Mouse (Mus musculus) intestine, embryonic 15.5 days (tissue): Measurements from ENCODE around the gene Otx2. TPM values are rescaled to one million over a fixed set of nuclear protein-coding genes. Genes with fewer than 3 reads are reported as not detected.

Source experiments
- ATAC-seq: fragments of 200-750 bp; cut with Nextera tagmentation; 2 replicates; pipeline ENCODE4 v1.8.0; 2017; ENCODE audit warnings: moderate TSS enrichment, moderate library complexity
- H3K27ac ChIP-seq: fragments of 300-500 bp; sonication (generic); 2 replicates; pipeline ENCODE4 v1.5.1; 2015; ENCODE audit warnings: mild to moderate bottlenecking, inconsistent platforms
- H3K27me3 ChIP-seq: fragments of 300-500 bp; sonication (generic); replicated peaks from 2 replicates; pipeline ENCODE4 v1.6.1; 2015; ENCODE audit warnings: inconsistent platforms
- H3K36me3 ChIP-seq: fragments of 300-500 bp; sonication (generic); 2 replicates; pipeline ENCODE4 v1.6.1; 2015; ENCODE audit warnings: inconsistent platforms
- H3K4me1 ChIP-seq: fragments of 300-500 bp; sonication (generic); replicated peaks from 2 replicates; pipeline ENCODE4 v1.6.1; 2015; ENCODE audit warnings: inconsistent platforms
- H3K4me2 ChIP-seq: fragments of 300-500 bp; sonication (generic); replicated peaks from 2 replicates; pipeline ENCODE4 v1.6.1; 2015; ENCODE audit warnings: mild to moderate bottlenecking, inconsistent platforms
- H3K4me3 ChIP-seq: fragments of 300-500 bp; sonication (generic); replicated peaks from 2 replicates; pipeline ENCODE4 v1.5.1; 2015; ENCODE audit warnings: inconsistent platforms
- H3K9ac ChIP-seq: fragments of 300-500 bp; sonication (generic); 2 replicates; pipeline ENCODE4 v1.6.1; 2015; ENCODE audit warnings: inconsistent platforms
- H3K9me3 ChIP-seq: fragments of 300-500 bp; sonication (generic); 2 replicates; pipeline ENCODE4 v1.6.1; 2016; ENCODE audit warnings: inconsistent platforms
- WGBS: fragments of 180-500 bp; shearing (Covaris S2); methylation state at CpG from one replicate; pipeline ENCODE4 v1.1.7; 2015; 5-methylcytosine and 5-hydroxymethylcytosine counted together
- polyA plus RNA-seq: library from polyadenylated mRNA; unstranded; fragments of >200 nt; fragmentation: Nextera tagmentation; extraction: Ambion mirVana; gene quantifications from 2 replicates; pipeline ENCODE4 v1.2.1, GENCODE M21; 2015

The Otx2 gene
- polyA plus RNA-seq, 1 experiment from 2014 or later, result 0.09 TPM

GRCm38 (mm10) chr14:48678674-48679073, 5.1 kb upstream of the Otx2 start:
- Histone ChIP-seq H3K4me2 (no peak overlapping the region), H3K9me3 (no peaks in the 10 kb centered on the region), H3K27me3 (peaks cover 37% of the 10 kb centered on the region), H3K36me3 (no peaks in the 10 kb centered on the region), H3K9ac (no peak overlapping the region), H3K4me3 (no peak overlapping the region), H3K27ac (no peak overlapping the region), H3K4me1 (no peaks in the 10 kb centered on the region)
- no peak for ATAC-seq
- 86% methylated on average over 3 of the region's 3 CpGs for WGBS

GRCm38 (mm10) chr14:48674036-48674831, 615 bp upstream of the Otx2 start:
- ATAC-seq, result 0 out of 2 replicates have a peak, but pooled peaks have one; percentile 12
- Histone ChIP-seq H3K4me1 (no peaks in the 10 kb centered on the region), H3K36me3 (no peaks in the 10 kb centered on the region), H3K27ac (no peak overlapping the region), H3K9ac (no peak overlapping the region), H3K9me3 (no peaks in the 10 kb centered on the region), H3K4me3 (no peak overlapping the region), H3K27me3 (peaks cover 72% of the 10 kb centered on the region), H3K4me2 (no peak overlapping the region)
- WGBS, result under 1% methylated on average over 36 of the region's 36 CpGs

GRCm38 (mm10) chr14:48672611-48673176, 925 bp downstream of the Otx2 start:
- Histone ChIP-seq H3K36me3 (no peaks in the 10 kb centered on the region), H3K27me3 (peaks cover 82% of the 10 kb centered on the region), H3K4me1 (0 out of 2 replicates have a peak, but pooled peaks cover 2% of the 10 kb centered on the region), H3K27ac (no peak overlapping the region), H3K9me3 (no peaks in the 10 kb centered on the region), H3K9ac (no peak overlapping the region), H3K4me2 (no peak overlapping the region), H3K4me3 (no peak overlapping the region)
- ATAC-seq, result no peak
- 11% methylated on average over 10 of the region's 10 CpGs for WGBS

- 26% methylated on average over 9 of the region's 9 CpGs for WGBS
- H3K9me3 ChIP-seq, result no peaks in the 10 kb centered on the region
- no peaks in the 10 kb centered on the region for H3K36me3 ChIP-seq
- no peak overlapping the region for H3K4me2 ChIP-seq
- no peak overlapping the region for H3K4me3 ChIP-seq
- ATAC-seq, result no peak
- peaks cover 87% of the 10 kb centered on the region for H3K27me3 ChIP-seq
- no peak overlapping the region for H3K9ac ChIP-seq
- no peak overlapping the region for H3K27ac ChIP-seq
- 0 out of 2 replicates have a peak, but pooled peaks cover 2% of the 10 kb centered on the region for H3K4me1 ChIP-seq
These were observed 2.0 kb downstream of the Otx2 start for GRCm38 (mm10) chr14:48671480-48672240.

GRCm38 (mm10) chr14:48670761-48671479, 2.7 kb downstream of the Otx2 start:
- Histone ChIP-seq H3K9ac (no peak overlapping the region), H3K4me2 (no peak overlapping the region), H3K9me3 (no peaks in the 10 kb centered on the region), H3K4me3 (no peak overlapping the region), H3K4me1 (0 out of 2 replicates have a peak, but pooled peaks cover 2% of the 10 kb centered on the region), H3K36me3 (no peaks in the 10 kb centered on the region), H3K27ac (no peak overlapping the region), H3K27me3 (peaks cover 87% of the 10 kb centered on the region)
- no peak for ATAC-seq
- WGBS, result 38% methylated on average over 4 of the region's 4 CpGs

GRCm38 (mm10) chr14:48670258-48670630, 3.4 kb downstream of the Otx2 start:
- no peak overlapping the region for H3K4me2 ChIP-seq
- WGBS, result 2% methylated on average over 3 of the region's 3 CpGs
- no peak overlapping the region for H3K4me3 ChIP-seq
- no peak overlapping the region for H3K27ac ChIP-seq
- H3K9me3 ChIP-seq, result no peaks in the 10 kb centered on the region
- no peak for ATAC-seq
- H3K27me3 ChIP-seq, result peaks cover 87% of the 10 kb centered on the region
- H3K9ac ChIP-seq, result no peak overlapping the region
- H3K4me1 ChIP-seq, result 0 out of 2 replicates have a peak, but pooled peaks cover 2% of the 10 kb centered on the region
- no peaks in the 10 kb centered on the region for H3K36me3 ChIP-seq

GRCm38 (mm10) chr14:48669541-48670257, 3.9 kb downstream of the Otx2 start:
- Histone ChIP-seq H3K36me3 (no peaks in the 10 kb centered on the region), H3K27ac (no peak overlapping the region), H3K4me3 (no peak overlapping the region), H3K9me3 (no peaks in the 10 kb centered on the region), H3K4me2 (no peak overlapping the region), H3K27me3 (peaks cover 85% of the 10 kb centered on the region), H3K9ac (no peak overlapping the region), H3K4me1 (0 out of 2 replicates have a peak, but pooled peaks cover 2% of the 10 kb centered on the region)
- no peak for ATAC-seq
- WGBS, result 2% methylated on average over 18 of the region's 18 CpGs

- peak; percentile 24; the same call in 1 of the 2 replicates for ATAC-seq
- Histone ChIP-seq H3K36me3 (no peaks in the 10 kb centered on the region), H3K27me3 (peaks cover 80% of the 10 kb centered on the region), H3K4me2 (no peak overlapping the region), H3K9ac (no peak overlapping the region), H3K9me3 (no peaks in the 10 kb centered on the region), H3K27ac (no peak overlapping the region), H3K4me1 (0 out of 2 replicates have a peak, but pooled peaks cover 2% of the 10 kb centered on the region), H3K4me3 (no peak overlapping the region)
- WGBS, result 1% methylated on average over 29 of the region's 29 CpGs
These were observed 4.8 kb downstream of the Otx2 start for GRCm38 (mm10) chr14:48668761-48669303.

- Histone ChIP-seq H3K9me3 (no peaks in the 10 kb centered on the region), H3K4me2 (no peak overlapping the region), H3K27me3 (peaks cover 78% of the 10 kb centered on the region), H3K4me3 (no peak overlapping the region), H3K27ac (no peak overlapping the region), H3K9ac (no peak overlapping the region), H3K36me3 (no peaks in the 10 kb centered on the region), H3K4me1 (0 out of 2 replicates have a peak, but pooled peaks cover 2% of the 10 kb centered on the region)
- ATAC-seq, result no peak
- 3% methylated on average over 11 of the region's 11 CpGs for WGBS
These were observed 5.6 kb downstream of the Otx2 start for GRCm38 (mm10) chr14:48668051-48668481.

- no peak overlapping the region for H3K9ac ChIP-seq
- H3K4me3 ChIP-seq, result no peak overlapping the region
- peaks cover 75% of the 10 kb centered on the region for H3K27me3 ChIP-seq
- 2% methylated on average over 12 of the region's 12 CpGs for WGBS
- H3K4me2 ChIP-seq, result no peak overlapping the region
- H3K9me3 ChIP-seq, result no peaks in the 10 kb centered on the region
- H3K27ac ChIP-seq, result no peak overlapping the region
- 0 out of 2 replicates have a peak, but pooled peaks cover 2% of the 10 kb centered on the region for H3K4me1 ChIP-seq
- no peaks in the 10 kb centered on the region for H3K36me3 ChIP-seq
- ATAC-seq, result no peak
These were observed 6.2 kb downstream of the Otx2 start for GRCm38 (mm10) chr14:48667396-48667795.

GRCm38 (mm10) chr14:48666771-48667170, 6.8 kb downstream of the Otx2 start:
- H3K9ac ChIP-seq, result no peak overlapping the region
- WGBS, result under 1% methylated on average over 19 of the region's 19 CpGs
- H3K4me1 ChIP-seq, result 0 out of 2 replicates have a peak, but pooled peaks cover 2% of the 10 kb centered on the region
- no peak overlapping the region for H3K4me2 ChIP-seq
- no peaks in the 10 kb centered on the region for H3K9me3 ChIP-seq
- no peak overlapping the region for H3K4me3 ChIP-seq
- H3K27ac ChIP-seq, result no peak overlapping the region
- no peak for ATAC-seq
- H3K27me3 ChIP-seq, result peaks cover 79% of the 10 kb centered on the region
- no peaks in the 10 kb centered on the region for H3K36me3 ChIP-seq
